Mouse (Mus musculus): Measurements from ENCODE around the gene Tbl3.
A peak's percentile ranks its signal among the peaks of the same experiment; 100 is the strongest.

Gene Tbl3

GRCm38 (mm10) chr17:24715556-24715955 lies 8.1 kb upstream of the Tbl3 start:
- no peak overlapping the region for H3K4me3 ChIP-seq (replicated peaks; ENCODE audit: low read length)
- TF ChIP-seq NANOG (IDR thresholded peaks at IDR 0.05; ENCODE audit: borderline replicate concordance, low read length) (no peak), CTCF (conservative IDR thresholded peaks at IDR 0.05; ENCODE audit: low read length) (no peak), POU5F1 (IDR thresholded peaks at IDR 0.05; ENCODE audit: borderline replicate concordance, low read length) (no peak)
- H3K4me1 ChIP-seq (replicated peaks; ENCODE audit: low read depth, low read length): peaks cover 29% of the 10 kb centered on the region
- no peaks in the 10 kb centered on the region for H3K9me3 ChIP-seq (ENCODE audit: low read length)
- H3K36me3 ChIP-seq (ENCODE audit: insufficient read depth, low read length): peaks cover 42% of the 10 kb centered on the region
- no peaks in the 10 kb centered on the region for H3K27me3 ChIP-seq (ENCODE audit: insufficient read depth, low read length)

GRCm38 (mm10) chr17:24708646-24709045 lies 1.2 kb upstream of the Tbl3 start:
- peaks cover 26% of the 10 kb centered on the region for H3K36me3 ChIP-seq (ENCODE audit: insufficient read depth, low read length)
- H3K4me1 ChIP-seq (replicated peaks; ENCODE audit: low read depth, low read length): peaks cover 27% of the 10 kb centered on the region
- H3K4me3 ChIP-seq (replicated peaks; ENCODE audit: low read length): no peak overlapping the region
- H3K27me3 ChIP-seq (ENCODE audit: insufficient read depth, low read length): no peaks in the 10 kb centered on the region
- no peak for TF ChIP-seq POU5F1 (IDR thresholded peaks at IDR 0.05; ENCODE audit: borderline replicate concordance, low read length)
- no peaks in the 10 kb centered on the region for H3K9me3 ChIP-seq (ENCODE audit: low read length)

GRCm38 (mm10) chr17:24707801-24708425 lies 453 bp upstream of the Tbl3 start:
- TF ChIP-seq CTCF (conservative IDR thresholded peaks at IDR 0.05; ENCODE audit: low read length) (no peak), NANOG (IDR thresholded peaks at IDR 0.05; ENCODE audit: borderline replicate concordance, low read length) (no peak), POU5F1 (IDR thresholded peaks at IDR 0.05; ENCODE audit: borderline replicate concordance, low read length) (no peak)
- H3K4me1 ChIP-seq (replicated peaks; ENCODE audit: low read depth, low read length): peaks cover 29% of the 10 kb centered on the region
- H3K36me3 ChIP-seq (ENCODE audit: insufficient read depth, low read length): peaks cover 31% of the 10 kb centered on the region
- H3K27me3 ChIP-seq (ENCODE audit: insufficient read depth, low read length): no peaks in the 10 kb centered on the region
- H3K4me3 ChIP-seq (replicated peaks; ENCODE audit: low read length): peak overlapping the region; percentile 98
- no peaks in the 10 kb centered on the region for H3K9me3 ChIP-seq (ENCODE audit: low read length)

GRCm38 (mm10) chr17:24705821-24706220 lies 1.6 kb downstream of the Tbl3 start:
- Histone ChIP-seq H3K36me3 (ENCODE audit: insufficient read depth, low read length) (peaks cover 52% of the 10 kb centered on the region), H3K27me3 (ENCODE audit: insufficient read depth, low read length) (no peaks in the 10 kb centered on the region)

GRCm38 (mm10) chr17:24701251-24701650 lies 6.2 kb downstream of the Tbl3 start:
- peaks cover 72% of the 10 kb centered on the region for H3K36me3 ChIP-seq (ENCODE audit: insufficient read depth, low read length)
- H3K4me1 ChIP-seq (replicated peaks; ENCODE audit: low read depth, low read length): peaks cover 66% of the 10 kb centered on the region
- H3K4me3 ChIP-seq (replicated peaks; ENCODE audit: low read length): no peak overlapping the region
- no peaks in the 10 kb centered on the region for H3K27me3 ChIP-seq (ENCODE audit: insufficient read depth, low read length)
- TF ChIP-seq NANOG (IDR thresholded peaks at IDR 0.05; ENCODE audit: borderline replicate concordance, low read length) (no peak), CTCF (conservative IDR thresholded peaks at IDR 0.05; ENCODE audit: low read length) (no peak), POU5F1 (IDR thresholded peaks at IDR 0.05; ENCODE audit: borderline replicate concordance, low read length) (no peak)
- H3K9me3 ChIP-seq (ENCODE audit: low read length): no peaks in the 10 kb centered on the region

More at GRCm38 (mm10) chr17:24705821-24706220, 1.6 kb downstream of the Tbl3 start:
- Histone ChIP-seq H3K4me1 (replicated peaks; ENCODE audit: low read depth, low read length) (peaks cover 34% of the 10 kb centered on the region), H3K9me3 (ENCODE audit: low read length) (no peaks in the 10 kb centered on the region), H3K4me3 (replicated peaks; ENCODE audit: low read length) (peak overlapping the region; percentile 98; the same call in 1 of the 2 replicates)
- TF ChIP-seq NANOG (IDR thresholded peaks at IDR 0.05; ENCODE audit: borderline replicate concordance, low read length): no peak
- no peak for TF ChIP-seq CTCF (conservative IDR thresholded peaks at IDR 0.05; ENCODE audit: low read length)
- TF ChIP-seq POU5F1 (IDR thresholded peaks at IDR 0.05; ENCODE audit: borderline replicate concordance, low read length): no peak

GRCm38 (mm10) chr17:24699473-24699872 lies 8.0 kb downstream of the Tbl3 start:
- H3K4me1 ChIP-seq (replicated peaks; ENCODE audit: low read depth, low read length): peaks cover 55% of the 10 kb centered on the region
- no peak for TF ChIP-seq POU5F1 (IDR thresholded peaks at IDR 0.05; ENCODE audit: borderline replicate concordance, low read length)
- no peak for TF ChIP-seq CTCF (conservative IDR thresholded peaks at IDR 0.05; ENCODE audit: low read length)
- TF ChIP-seq NANOG (IDR thresholded peaks at IDR 0.05; ENCODE audit: borderline replicate concordance, low read length): no peak
- peaks cover 59% of the 10 kb centered on the region for H3K36me3 ChIP-seq (ENCODE audit: insufficient read depth, low read length)
- no peaks in the 10 kb centered on the region for H3K27me3 ChIP-seq (ENCODE audit: insufficient read depth, low read length)
- H3K4me3 ChIP-seq (replicated peaks; ENCODE audit: low read length): no peak overlapping the region
- H3K9me3 ChIP-seq (ENCODE audit: low read length): no peaks in the 10 kb centered on the region

GRCm38 (mm10) chr17:24698715-24699114 lies 8.7 kb downstream of the Tbl3 start:
- Histone ChIP-seq H3K27me3 (ENCODE audit: insufficient read depth, low read length) (no peaks in the 10 kb centered on the region), H3K4me3 (replicated peaks; ENCODE audit: low read length) (peak overlapping the region; percentile 50), H3K36me3 (ENCODE audit: insufficient read depth, low read length) (peaks cover 57% of the 10 kb centered on the region), H3K9me3 (ENCODE audit: low read length) (no peaks in the 10 kb centered on the region), H3K4me1 (replicated peaks; ENCODE audit: low read depth, low read length) (peaks cover 57% of the 10 kb centered on the region)
- TF ChIP-seq POU5F1 (IDR thresholded peaks at IDR 0.05; ENCODE audit: borderline replicate concordance, low read length) (no peak), NANOG (IDR thresholded peaks at IDR 0.05; ENCODE audit: borderline replicate concordance, low read length) (no peak), CTCF (conservative IDR thresholded peaks at IDR 0.05; ENCODE audit: low read length) (no peak)

- H3K4me3 ChIP-seq (replicated peaks; ENCODE audit: low read length): peak overlapping the region; percentile 50
- TF ChIP-seq NANOG (IDR thresholded peaks at IDR 0.05; ENCODE audit: borderline replicate concordance, low read length) (no peak), CTCF (conservative IDR thresholded peaks at IDR 0.05; ENCODE audit: low read length) (no peak), POU5F1 (IDR thresholded peaks at IDR 0.05; ENCODE audit: borderline replicate concordance, low read length) (no peak)
- H3K27me3 ChIP-seq (ENCODE audit: insufficient read depth, low read length): no peaks in the 10 kb centered on the region
- H3K36me3 ChIP-seq (ENCODE audit: insufficient read depth, low read length): peaks cover 57% of the 10 kb centered on the region
- no peaks in the 10 kb centered on the region for H3K9me3 ChIP-seq (ENCODE audit: low read length)
- peaks cover 60% of the 10 kb centered on the region for H3K4me1 ChIP-seq (replicated peaks; ENCODE audit: low read depth, low read length)
These were observed 9.5 kb downstream of the Tbl3 start for GRCm38 (mm10) chr17:24697985-24698384.
